Mouse (Mus musculus) lung, postnatal 0 days (tissue): ENCODE measurements around the gene Mettl3.

Experiments used
- CTCF ChIP-seq: IDR thresholded peaks from 2 replicates; pipeline ENCODE4 v1.5.1; 2016; ENCODE audit warnings: antibody characterized with exemption, mild to moderate bottlenecking
- EP300 ChIP-seq: IDR thresholded peaks from 2 replicates; pipeline ENCODE4 v1.6.1; 2016; ENCODE audit warnings: antibody characterized with exemption, mild to moderate bottlenecking, control low read depth

DNA sequence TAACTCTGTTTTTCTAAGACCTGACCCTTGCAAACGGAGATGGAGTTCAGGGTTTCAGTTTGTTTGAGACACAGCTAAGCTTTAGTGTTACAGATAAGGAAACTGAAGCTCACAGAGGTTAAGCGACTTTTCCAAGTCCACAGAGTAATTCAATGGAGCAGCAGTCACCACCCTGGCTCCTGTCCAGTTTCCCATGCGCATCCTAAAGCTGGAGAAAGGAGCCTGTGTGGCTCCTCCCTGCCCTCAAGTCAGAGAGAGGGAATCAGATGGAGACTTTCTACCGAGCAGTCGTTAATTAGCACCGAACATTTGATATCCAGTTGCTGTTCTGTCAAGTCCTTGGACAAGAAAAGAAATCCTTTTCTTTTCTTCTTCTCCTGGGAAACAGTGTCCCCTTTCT lies 14.4 kb upstream of the Mettl3 start:
- TF ChIP-seq CTCF: no peak
- TF ChIP-seq EP300: no peak
